Mouse (Mus musculus): ENCODE data around the gene Efna3.

- no peak for TF ChIP-seq CTCF (conservative IDR thresholded peaks at IDR 0.05; ENCODE audit: low read length)
- no peak for TF ChIP-seq NANOG (IDR thresholded peaks at IDR 0.05; ENCODE audit: borderline replicate concordance, low read length)
- no peak for TF ChIP-seq POU5F1 (IDR thresholded peaks at IDR 0.05; ENCODE audit: borderline replicate concordance, low read length)
Observed at GRCm38 (mm10) chr3:89348911-89349868, 26.4 kb upstream of the Efna3 start.
